ENCODE assay signal across 8 mouse cellular contexts in genomic region chr12:100908298-100909034, GRCm38 (mm10). TPM values are rescaled to one million over a fixed set of nuclear protein-coding genes. Genes with fewer than 3 reads are reported as not detected.
DNase-seq lines count a peak whose midpoint lies in the region; ATAC-seq and TF ChIP-seq lines count a peak whose summit lies in the region.

No protein-coding gene starts in this region.

- H3K27me3 ChIP-seq in cerebellum, adult 2 months (ENCODE audit: control insufficient read depth, insufficient read depth, low read length): no peaks in the 10 kb centered on the region
- H3K27me3 ChIP-seq in thymus, adult 2 months (ENCODE audit: control insufficient read depth, insufficient read depth, low read length): no peaks in the 10 kb centered on the region; the same call in 1 of the 2 replicates
- H3K27me3 ChIP-seq in liver, embryonic 15.5 days: peaks cover 40% of the 10 kb centered on the region

- no peak for ATAC-seq in liver, embryonic 15.5 days (ENCODE audit: insufficient read depth)

- TF ChIP-seq POLR2A in cerebellum, adult 2 months (IDR thresholded peaks at IDR 0.05; ENCODE audit: borderline replicate concordance, insufficient read depth, low read length): no peak
- no peak for TF ChIP-seq POLR2A in thymus, adult 2 months (IDR thresholded peaks at IDR 0.05; ENCODE audit: control insufficient read depth, extremely low read depth, insufficient read depth, low read length, poor library complexity)

- 40% methylated on average over 10 of the region's 10 CpGs for WGBS in cerebellum, adult 2 months
- 44% methylated on average over 10 of the region's 10 CpGs for WGBS in thymus, adult 2 months
- WGBS in liver, embryonic 15.5 days (ENCODE audit: insufficient replicate concordance): 17% methylated on average over 10 of the region's 10 CpGs

- no peaks in the 10 kb centered on the region for H3K9me3 ChIP-seq in liver, embryonic 15.5 days (replicated peaks)

- TF ChIP-seq CTCF in cerebellum, adult 2 months (IDR thresholded peaks at IDR 0.05; ENCODE audit: borderline replicate concordance, insufficient read depth, low read depth, low read length): no peak
- TF ChIP-seq CTCF in thymus, adult 2 months (IDR thresholded peaks at IDR 0.05; ENCODE audit: borderline replicate concordance, control insufficient read depth, extremely low read depth, insufficient read depth, low read length, poor library complexity): no peak

- peaks cover 10% of the 10 kb centered on the region for H3K36me3 ChIP-seq in thymus, adult 2 months (ENCODE audit: control insufficient read depth, insufficient read depth, low read length)
- peaks cover 15% of the 10 kb centered on the region for H3K36me3 ChIP-seq in liver, embryonic 15.5 days (replicated peaks)

- peak overlapping the region; percentile 72 for H3K4me3 ChIP-seq in cerebellum, adult 2 months (replicated peaks; ENCODE audit: insufficient read depth, low read depth, low read length)
- H3K4me3 ChIP-seq in thymus, adult 2 months (ENCODE audit: control insufficient read depth, insufficient read depth, low read length): peak overlapping the region; percentile 23
- no peak overlapping the region for H3K4me3 ChIP-seq in liver, embryonic 15.5 days (replicated peaks)

- H3K4me2 ChIP-seq in liver, embryonic 15.5 days: peak overlapping the region; percentile 47

- peaks cover 33% of the 10 kb centered on the region for H3K4me1 ChIP-seq in cerebellum, adult 2 months (ENCODE audit: control insufficient read depth, insufficient read depth, low read length)
- H3K4me1 ChIP-seq in thymus, adult 2 months (replicated peaks; ENCODE audit: control insufficient read depth, insufficient read depth, low read length): peaks cover 22% of the 10 kb centered on the region
- peaks cover 6% of the 10 kb centered on the region; the same call in 1 of the 2 replicates for H3K4me1 ChIP-seq in liver, embryonic 15.5 days (replicated peaks)

- H3K9ac ChIP-seq in liver, embryonic 15.5 days: no peak overlapping the region

- H3K27ac ChIP-seq in cerebellum, adult 2 months (ENCODE audit: insufficient read depth, low read length): no peak overlapping the region
- H3K27ac ChIP-seq in thymus, adult 2 months (ENCODE audit: control insufficient read depth, insufficient read depth, low read length): no peak overlapping the region
- no peak overlapping the region for H3K27ac ChIP-seq in liver, embryonic 15.5 days (replicated peaks)

- DNase-seq in cerebellum, adult 2 months: peak in 1 of 2 experiments; percentile 48
- no peak for DNase-seq in cerebellum, postnatal 4 days (ENCODE audit: low spot score in 2 of 2)
- no peak for DNase-seq in thymus, adult 2 months
- no peak for DNase-seq in thymus, postnatal 36 days
- no peak for DNase-seq in thymus, postnatal 0 days (ENCODE audit: low spot score)
- DNase-seq in ovary, adult 18-20 months (ENCODE audit: low spot score): no peak
- no peak for DNase-seq in layer of hippocampus, postnatal 14 days (ENCODE audit: low spot score in 2 of 2)

RNA-seq across cellular contexts. Expression of gene Gpr68, which starts 0.5 kb away (rescaled TPM):
- 24.2 and 24.7 TPM in 2 replicates for polyA plus RNA-seq in cerebellum, adult 2 months (2012; rRNA removed)
- 21.8 and 25.2 TPM in 2 replicates for polyA plus RNA-seq in thymus, adult 2 months (2012; rRNA removed)
- 0.05 and 0.07 TPM in 2 replicates for polyA plus RNA-seq in liver, embryonic 15.5 days (2015; fragmentation: Nextera tagmentation; extraction: Ambion mirVana)
- 6.8 and 7.5 TPM in 2 replicates for polyA plus RNA-seq in thymus, postnatal 0 days (2015; fragmentation: Nextera tagmentation; extraction: Ambion mirVana)
- total RNA-seq in layer of hippocampus, postnatal 14 days (2021): 10 to 100 TPM; 20.8 to 24.4 TPM
